Comparison of ENCODE assay signal across 21 mouse cellular contexts in the genomic region with DNA sequence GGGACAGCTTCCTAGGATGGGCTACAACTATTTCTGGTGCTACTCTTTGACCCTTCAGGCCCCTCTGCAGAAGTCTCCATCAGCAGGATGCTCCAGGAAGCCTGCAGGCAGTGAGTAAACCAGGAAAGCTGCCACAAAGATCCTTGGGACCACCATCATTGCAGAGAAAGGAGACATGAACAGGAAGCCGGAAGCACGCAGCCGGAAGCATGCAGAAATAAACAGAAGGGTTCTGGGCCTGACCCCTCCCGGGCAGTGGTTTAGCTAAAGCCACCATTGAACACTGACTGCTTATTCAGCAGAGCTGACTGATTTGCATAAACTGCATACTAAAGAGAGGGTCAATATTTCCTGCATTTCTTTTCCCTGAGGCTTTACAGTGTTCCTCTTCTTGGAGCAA. TPM values are rescaled to one million over a fixed set of nuclear protein-coding genes. Genes with fewer than 3 reads are reported as not detected.
DNase-seq lines count a peak whose midpoint lies in the region; ATAC-seq and TF ChIP-seq lines count a peak whose summit lies in the region.
"Had no signal": no experiment of that assay in that cellular context is flagged by ENCODE, and none has a peak within 500 bp of the region (broad histone marks: within the 10 kb centered on the region; RNA-seq: fewer than 3 reads in every experiment).

No protein-coding gene starts in this region.

- no peak overlapping the region for H3K4me2 ChIP-seq in forebrain, embryonic 13.5 days
- no peak overlapping the region for H3K4me2 ChIP-seq in forebrain, embryonic 14.5 days (ENCODE audit: low read length)
- no peak overlapping the region for H3K4me2 ChIP-seq in kidney, postnatal 0 days (ENCODE audit: low read length)
- H3K4me2 ChIP-seq in kidney, embryonic 16.5 days (replicated peaks; ENCODE audit: low read depth, low read length): no peak overlapping the region
- H3K4me2 ChIP-seq in lung, embryonic 15.5 days: no peak overlapping the region
- H3K4me2 ChIP-seq: heart, embryonic 13.5 days; liver, embryonic 13.5 days had no signal

- H3K36me3 ChIP-seq in forebrain, embryonic 13.5 days (ENCODE audit: poor library complexity, severe bottlenecking): no peaks in the 10 kb centered on the region
- H3K36me3 ChIP-seq in forebrain, embryonic 14.5 days (ENCODE audit: control insufficient read depth, insufficient read depth, low read length): no peaks in the 10 kb centered on the region
- no peaks in the 10 kb centered on the region for H3K36me3 ChIP-seq in kidney, postnatal 0 days (ENCODE audit: insufficient read depth, low read length)
- no peaks in the 10 kb centered on the region for H3K36me3 ChIP-seq in kidney, embryonic 16.5 days (ENCODE audit: insufficient read depth, low read length)
- no peaks in the 10 kb centered on the region for H3K36me3 ChIP-seq in lung, embryonic 15.5 days
- H3K36me3 ChIP-seq: G1E; heart, embryonic 13.5 days; liver, embryonic 13.5 days had no signal

- H3K9me3 ChIP-seq in forebrain, embryonic 13.5 days (replicated peaks): no peaks in the 10 kb centered on the region
- H3K9me3 ChIP-seq in forebrain, embryonic 14.5 days (replicated peaks; ENCODE audit: control insufficient read depth, low read length): no peaks in the 10 kb centered on the region
- no peaks in the 10 kb centered on the region for H3K9me3 ChIP-seq in kidney, postnatal 0 days (replicated peaks; ENCODE audit: low read length)
- H3K9me3 ChIP-seq in kidney, embryonic 16.5 days (ENCODE audit: low read length): no peaks in the 10 kb centered on the region
- H3K9me3 ChIP-seq in lung, embryonic 15.5 days: no peaks in the 10 kb centered on the region
- H3K9me3 ChIP-seq: G1E; heart, embryonic 13.5 days; liver, embryonic 13.5 days had no signal

- H3K27ac ChIP-seq in forebrain, embryonic 13.5 days: peak overlapping the region; percentile 8; the same call in 1 of the 2 replicates
- H3K27ac ChIP-seq in forebrain, embryonic 14.5 days (ENCODE audit: low read depth, low read length): no peak overlapping the region
- no peak overlapping the region for H3K27ac ChIP-seq in kidney, postnatal 0 days
- no peak overlapping the region for H3K27ac ChIP-seq in kidney, embryonic 16.5 days (ENCODE audit: low read length)
- H3K27ac ChIP-seq in lung, embryonic 15.5 days: 0 out of 2 replicates have a peak overlapping the region, but pooled peaks have one; percentile 22
- H3K27ac ChIP-seq: heart, embryonic 13.5 days; left cerebral cortex, adult 2 months; liver, embryonic 13.5 days had no signal

- no peak for DNase-seq in forebrain, embryonic 14.5 days (ENCODE audit: low spot score)
- DNase-seq in kidney, postnatal 0 days (ENCODE audit: low spot score): peak; percentile 34
- no peak for DNase-seq in lung, adult 18-20 months
- DNase-seq in brain, adult 2 months (ENCODE audit: low read depth, low spot score): peak; percentile 11
- DNase-seq in retina, postnatal 1 day: no peak
- DNase-seq: adrenal gland, postnatal 36 days; cerebellum, adult 18-20 months; cerebellum, postnatal 25 days; embryo, embryonic 11 days; gastrocnemius, postnatal 10 days; heart, adult 11 months; layer of hippocampus, adult 9-11 months; left cerebral cortex, postnatal 4 days; liver, embryonic 13.5 days; thymus, postnatal 14 days had no signal

- 47% methylated on average over 4 of the region's 4 CpGs for WGBS in forebrain, embryonic 13.5 days
- WGBS in forebrain, embryonic 14.5 days: 47% methylated on average over 4 of the region's 4 CpGs
- WGBS in kidney, postnatal 0 days: 65% methylated on average over 4 of the region's 4 CpGs
- 63% methylated on average over 4 of the region's 4 CpGs for WGBS in kidney, embryonic 16.5 days
- 59% methylated on average over 4 of the region's 4 CpGs for WGBS in lung, embryonic 15.5 days

- H3K4me1 ChIP-seq in forebrain, embryonic 13.5 days: peaks cover 10% of the 10 kb centered on the region; the same call in 1 of the 2 replicates
- H3K4me1 ChIP-seq in forebrain, embryonic 14.5 days (ENCODE audit: control insufficient read depth, insufficient read depth, low read length): no peaks in the 10 kb centered on the region
- no peaks in the 10 kb centered on the region for H3K4me1 ChIP-seq in kidney, postnatal 0 days (replicated peaks; ENCODE audit: insufficient read depth, low read length)
- H3K4me1 ChIP-seq in kidney, embryonic 16.5 days (ENCODE audit: insufficient read depth, low read length): peaks cover 8% of the 10 kb centered on the region; the same call in 1 of the 2 replicates
- peaks cover 23% of the 10 kb centered on the region for H3K4me1 ChIP-seq in lung, embryonic 15.5 days
- H3K4me1 ChIP-seq: liver, embryonic 13.5 days had no signal

- H3K4me3 ChIP-seq in forebrain, embryonic 13.5 days: no peak overlapping the region
- no peak overlapping the region for H3K4me3 ChIP-seq in forebrain, embryonic 14.5 days (ENCODE audit: low read depth, low read length)
- no peak overlapping the region for H3K4me3 ChIP-seq in kidney, postnatal 0 days (replicated peaks; ENCODE audit: low read depth, low read length)
- H3K4me3 ChIP-seq in kidney, embryonic 16.5 days (ENCODE audit: low read length): no peak overlapping the region
- H3K4me3 ChIP-seq in lung, embryonic 15.5 days: no peak overlapping the region
- H3K4me3 ChIP-seq: heart, embryonic 13.5 days; left cerebral cortex, adult 2 months; liver, embryonic 13.5 days had no signal

- H3K27me3 ChIP-seq in forebrain, embryonic 13.5 days: no peaks in the 10 kb centered on the region
- no peaks in the 10 kb centered on the region for H3K27me3 ChIP-seq in forebrain, embryonic 14.5 days (replicated peaks; ENCODE audit: control insufficient read depth, insufficient read depth, low read length)
- no peaks in the 10 kb centered on the region for H3K27me3 ChIP-seq in kidney, postnatal 0 days (ENCODE audit: insufficient read depth, low read length)
- no peaks in the 10 kb centered on the region for H3K27me3 ChIP-seq in kidney, embryonic 16.5 days (ENCODE audit: insufficient read depth, low read length)
- no peaks in the 10 kb centered on the region for H3K27me3 ChIP-seq in lung, embryonic 15.5 days
- H3K27me3 ChIP-seq: heart, embryonic 13.5 days; liver, embryonic 13.5 days had no signal

- no peak for TF ChIP-seq CTCF in kidney, postnatal 0 days (IDR thresholded peaks at IDR 0.05; ENCODE audit: low read depth)

- no peak overlapping the region for H3K9ac ChIP-seq in forebrain, embryonic 13.5 days
- no peak overlapping the region for H3K9ac ChIP-seq in forebrain, embryonic 14.5 days (ENCODE audit: low read length)
- no peak overlapping the region for H3K9ac ChIP-seq in kidney, postnatal 0 days (ENCODE audit: low read depth, low read length)
- H3K9ac ChIP-seq in kidney, embryonic 16.5 days (replicated peaks; ENCODE audit: low read length): no peak overlapping the region
- no peak overlapping the region for H3K9ac ChIP-seq in lung, embryonic 15.5 days
- H3K9ac ChIP-seq: heart, embryonic 13.5 days; liver, embryonic 13.5 days had no signal

- ATAC-seq in forebrain, embryonic 13.5 days: no peak
- ATAC-seq in forebrain, embryonic 14.5 days: no peak
- no peak for ATAC-seq in kidney, postnatal 0 days (replicated peaks; ENCODE audit: low FRiP score, low read depth)
- ATAC-seq in kidney, embryonic 16.5 days (ENCODE audit: low FRiP score, low TSS enrichment): no peak
- ATAC-seq in lung, embryonic 15.5 days (ENCODE audit: borderline replicate concordance, extremely low read depth, low FRiP score, low TSS enrichment): no peak

RNA-seq across cellular contexts. Expression of gene Sirt5, which starts 26.7 kb away (rescaled TPM):
- 41.0 and 42.1 TPM in 2 replicates for polyA plus RNA-seq in forebrain, embryonic 13.5 days (2015; fragmentation: Nextera tagmentation; extraction: Ambion mirVana)
- polyA plus RNA-seq in forebrain, embryonic 14.5 days (2014; fragmentation: Nextera tagmentation; extraction: Ambion mirVana): 34.2 and 35.9 TPM in 2 replicates
- polyA plus RNA-seq in kidney, postnatal 0 days (2015; fragmentation: Nextera tagmentation; extraction: Ambion mirVana): 22.2 and 22.6 TPM in 2 replicates
- 19.6 TPM in 2 replicates for polyA plus RNA-seq in kidney, embryonic 16.5 days (2015; fragmentation: Nextera tagmentation; extraction: Ambion mirVana)
- polyA plus RNA-seq in lung, embryonic 15.5 days (2015; fragmentation: Nextera tagmentation; extraction: Ambion mirVana): 21.7 and 22.5 TPM in 2 replicates

RNA-seq across cellular contexts. Expression of gene Gfod1, which starts 34.7 kb away (rescaled TPM):
- polyA plus RNA-seq in forebrain, embryonic 13.5 days (2015; fragmentation: Nextera tagmentation; extraction: Ambion mirVana): 1.2 and 1.3 TPM in 2 replicates
- 2.4 and 2.7 TPM in 2 replicates for polyA plus RNA-seq in forebrain, embryonic 14.5 days (2014; fragmentation: Nextera tagmentation; extraction: Ambion mirVana)
- 0.34 TPM in 2 replicates for polyA plus RNA-seq in kidney, postnatal 0 days (2015; fragmentation: Nextera tagmentation; extraction: Ambion mirVana)
- 0.24 and 0.36 TPM in 2 replicates for polyA plus RNA-seq in kidney, embryonic 16.5 days (2015; fragmentation: Nextera tagmentation; extraction: Ambion mirVana)
- polyA plus RNA-seq in lung, embryonic 15.5 days (2015; fragmentation: Nextera tagmentation; extraction: Ambion mirVana): 0.66 and 0.76 TPM in 2 replicates

RNA-seq across cellular contexts. Expression of gene Nol7, which starts 59.6 kb away (rescaled TPM):
- polyA plus RNA-seq in forebrain, embryonic 13.5 days (2015; fragmentation: Nextera tagmentation; extraction: Ambion mirVana): 197 and 228 TPM in 2 replicates
- polyA plus RNA-seq in forebrain, embryonic 14.5 days (2014; fragmentation: Nextera tagmentation; extraction: Ambion mirVana): 175 and 196 TPM in 2 replicates
- polyA plus RNA-seq in kidney, postnatal 0 days (2015; fragmentation: Nextera tagmentation; extraction: Ambion mirVana): 164 and 169 TPM in 2 replicates
- 97.7 and 106 TPM in 2 replicates for polyA plus RNA-seq in kidney, embryonic 16.5 days (2015; fragmentation: Nextera tagmentation; extraction: Ambion mirVana)
- polyA plus RNA-seq in lung, embryonic 15.5 days (2015; fragmentation: Nextera tagmentation; extraction: Ambion mirVana): 137 and 145 TPM in 2 replicates

Comparison
In these comparisons a context has a peak if more than half of its experiments do, and no peak if none do; other contexts are left out.
1. H3K27ac ChIP-seq: peak in forebrain, embryonic 13.5 days (single experiment) and lung, embryonic 15.5 days (single experiment); none in forebrain, embryonic 14.5 days (single experiment), kidney, postnatal 0 days (single experiment) and kidney, embryonic 16.5 days (single experiment).
2. DNase-seq: peak in kidney, postnatal 0 days (single experiment) and brain, adult 2 months (single experiment); none in forebrain, embryonic 14.5 days (single experiment), lung, adult 18-20 months (0 of 2) and retina, postnatal 1 day (single experiment).